Mouse (Mus musculus) lung, adult 2 months (tissue): Measurements from ENCODE around the gene Pbx4.

ENCODE experiments used
- CTCF ChIP-seq: fragments of 200-500 bp; IDR thresholded peaks from 2 replicates; pipeline ENCODE4 v1.5.1; 2011; ENCODE audit warnings: mild to moderate bottlenecking, low read length, control low read depth; ENCODE audit not compliant: insufficient read depth
- POLR2A ChIP-seq: fragments of 200-500 bp; IDR thresholded peaks from 2 replicates; pipeline ENCODE4 v1.6.1; 2011; ENCODE audit warnings: low read depth, mild to moderate bottlenecking, control low read depth, low read length, borderline replicate concordance; ENCODE audit errors: extremely low read depth

- no peak for TF ChIP-seq CTCF
- no peak for TF ChIP-seq POLR2A
Observed at GRCm38 (mm10) chr8:69799946-69800345, 32.3 kb upstream of the Pbx4 start.
